Mouse (Mus musculus) liver, embryonic 11.5 days (tissue): Measurements from ENCODE around the gene Tmem203. TPM values are rescaled to one million over a fixed set of nuclear protein-coding genes. Genes with fewer than 3 reads are reported as not detected.
A peak's percentile ranks its signal among the peaks of the same experiment; 100 is the strongest.

Source experiments
- ATAC-seq: fragments of 200-750 bp; cut with Nextera tagmentation; replicated peaks from 2 replicates; pipeline ENCODE4 v1.8.0; 2017; ENCODE audit warnings: moderate number of reproducible peaks, mild to moderate bottlenecking, moderate TSS enrichment, moderate library complexity; ENCODE audit not compliant: low FRiP score
- DNase-seq: peaks from one replicate; pipeline ENCODE4 v3.0.0-alpha.2; 2017; ENCODE audit warnings: low spot score
- H3K27ac ChIP-seq: fragments of 300-500 bp; sonication (generic); 2 replicates; pipeline ENCODE4 v1.5.1; 2014; ENCODE audit warnings: mild to moderate bottlenecking, low read depth, low read length, control low read depth
- H3K27me3 ChIP-seq: fragments of 300-500 bp; sonication (generic); replicated peaks from 2 replicates; pipeline ENCODE4 v1.6.1; 2014; ENCODE audit warnings: low read length, mixed read lengths; ENCODE audit not compliant: control insufficient read depth, insufficient read depth
- H3K36me3 ChIP-seq: fragments of 300-500 bp; sonication (generic); 2 replicates; pipeline ENCODE4 v1.6.1; 2014; ENCODE audit warnings: mild to moderate bottlenecking, low read length, moderate library complexity, mixed read lengths; ENCODE audit not compliant: control insufficient read depth, insufficient read depth
- H3K4me1 ChIP-seq: fragments of 300-500 bp; sonication (generic); replicated peaks from 2 replicates; pipeline ENCODE4 v1.6.1; 2014; ENCODE audit warnings: low read length, mixed read lengths; ENCODE audit not compliant: control insufficient read depth, insufficient read depth
- H3K4me2 ChIP-seq: fragments of 300-500 bp; sonication (generic); 2 replicates; pipeline ENCODE4 v1.6.1; 2014; ENCODE audit warnings: mild to moderate bottlenecking, control low read depth, moderate library complexity
- H3K4me3 ChIP-seq: fragments of 300-500 bp; sonication (generic); 2 replicates; pipeline ENCODE4 v1.5.1; 2014; ENCODE audit warnings: low read depth, low read length, control low read depth
- H3K9ac ChIP-seq: fragments of 300-500 bp; sonication (generic); 2 replicates; pipeline ENCODE4 v1.6.1; 2014; ENCODE audit warnings: low read depth, low read length, control low read depth
- H3K9me3 ChIP-seq: fragments of 300-500 bp; sonication (generic); 2 replicates; pipeline ENCODE4 v1.6.1; 2016; ENCODE audit warnings: low read length, inconsistent platforms, mixed read lengths; ENCODE audit not compliant: control insufficient read depth
- WGBS: fragments of 180-500 bp; shearing (Covaris S2); extraction: QIAGEN DNeasy Blood & Tissue Kit; methylation state at CpG from one replicate; pipeline ENCODE4 v1.1.7; 2014; 5-methylcytosine and 5-hydroxymethylcytosine counted together
- polyA plus RNA-seq: library from polyadenylated mRNA; unstranded; fragments of >200 nt; fragmentation: Nextera tagmentation; extraction: Ambion mirVana; gene quantifications from 2 replicates; pipeline ENCODE4 v1.2.1, GENCODE M21; 2014

Gene Tmem203
- polyA plus RNA-seq, 1 experiment from 2014 or later, result 15.2 TPM

DNA sequence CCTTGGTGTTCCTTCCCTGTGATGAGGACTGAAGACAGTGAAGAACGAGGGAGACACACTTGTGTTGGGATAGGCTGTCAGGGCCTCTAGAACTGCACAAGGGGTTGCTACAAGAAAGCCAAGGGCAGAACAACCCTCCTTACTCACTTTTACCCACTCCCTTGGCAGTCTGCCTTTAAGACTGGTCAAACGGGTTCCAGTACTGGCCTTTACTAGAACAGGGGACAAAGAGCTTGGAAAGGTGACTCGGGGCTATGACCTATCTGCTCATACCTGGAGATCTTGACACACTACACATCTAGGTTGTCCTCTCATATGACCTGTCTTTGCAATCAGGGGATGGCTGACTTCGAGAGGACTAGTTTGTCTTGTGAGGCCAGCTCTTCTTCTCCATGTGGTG lies 17.7 kb upstream of the Tmem203 start:
- Histone ChIP-seq H3K4me2 (no peak overlapping the region), H3K36me3 (no peaks in the 10 kb centered on the region), H3K9ac (no peak overlapping the region), H3K9me3 (no peaks in the 10 kb centered on the region), H3K4me3 (no peak overlapping the region), H3K27me3 (peaks cover 13% of the 10 kb centered on the region; the same call in 1 of the 2 replicates), H3K4me1 (peaks cover 40% of the 10 kb centered on the region), H3K27ac (no peak overlapping the region)
- no peak for DNase-seq
- 66% methylated on average over 4 of the region's 4 CpGs for WGBS
- ATAC-seq, result no peak

DNA sequence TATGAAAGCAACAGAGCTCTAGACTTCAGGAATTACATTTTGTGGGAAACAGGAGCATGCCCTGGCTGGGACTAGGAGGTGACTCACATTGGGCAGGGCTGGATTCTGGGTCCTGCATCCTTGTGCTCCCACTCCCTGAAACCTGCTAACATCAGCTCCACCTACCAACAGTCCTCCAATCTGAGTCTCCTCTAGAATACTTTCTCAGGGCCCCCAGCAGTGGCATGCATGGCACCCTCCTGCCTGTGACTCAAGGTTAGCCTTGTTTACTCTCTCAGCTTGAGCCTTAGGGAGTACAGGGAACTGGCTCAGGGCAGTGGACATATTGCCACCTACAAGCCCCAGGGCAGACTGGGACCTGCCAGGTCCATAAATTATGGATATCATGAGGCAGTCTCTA lies 17.1 kb upstream of the Tmem203 start:
- H3K4me2 ChIP-seq, result no peak overlapping the region
- H3K9me3 ChIP-seq, result no peaks in the 10 kb centered on the region
- H3K27ac ChIP-seq, result no peak overlapping the region
- H3K4me1 ChIP-seq, result peaks cover 39% of the 10 kb centered on the region
- H3K27me3 ChIP-seq, result peaks cover 18% of the 10 kb centered on the region
- H3K36me3 ChIP-seq, result no peaks in the 10 kb centered on the region
- no peak for ATAC-seq
- no peak overlapping the region for H3K4me3 ChIP-seq
- no peak for DNase-seq
- no peak overlapping the region for H3K9ac ChIP-seq

DNA sequence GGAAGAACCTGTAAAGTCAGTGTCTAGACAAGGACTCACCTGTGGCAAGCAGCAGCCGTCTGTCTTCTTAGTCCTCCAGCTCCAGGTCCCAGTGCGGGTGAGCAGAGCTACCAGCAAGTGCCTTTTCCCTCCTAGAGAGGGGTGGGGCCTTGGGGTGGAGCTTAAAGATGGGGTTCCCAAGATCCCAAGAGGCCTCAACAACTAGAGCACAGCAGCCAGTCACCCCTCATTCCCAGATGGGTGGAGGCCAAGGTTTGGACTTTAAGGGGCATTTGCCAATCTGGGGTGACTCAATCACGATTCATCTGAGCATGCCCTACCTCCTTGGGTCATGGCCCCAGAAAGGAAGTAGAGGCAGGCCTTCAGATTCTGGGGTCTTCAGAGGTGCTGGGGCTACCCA lies 15.5 kb upstream of the Tmem203 start:
- WGBS, result 81% methylated on average over 3 of the region's 3 CpGs
- Histone ChIP-seq H3K27ac (no peak overlapping the region), H3K27me3 (peaks cover 23% of the 10 kb centered on the region), H3K4me1 (peaks cover 28% of the 10 kb centered on the region), H3K4me3 (no peak overlapping the region), H3K36me3 (no peaks in the 10 kb centered on the region), H3K4me2 (no peak overlapping the region), H3K9me3 (no peaks in the 10 kb centered on the region), H3K9ac (no peak overlapping the region)
- DNase-seq (no peak), ATAC-seq (no peak)

DNA sequence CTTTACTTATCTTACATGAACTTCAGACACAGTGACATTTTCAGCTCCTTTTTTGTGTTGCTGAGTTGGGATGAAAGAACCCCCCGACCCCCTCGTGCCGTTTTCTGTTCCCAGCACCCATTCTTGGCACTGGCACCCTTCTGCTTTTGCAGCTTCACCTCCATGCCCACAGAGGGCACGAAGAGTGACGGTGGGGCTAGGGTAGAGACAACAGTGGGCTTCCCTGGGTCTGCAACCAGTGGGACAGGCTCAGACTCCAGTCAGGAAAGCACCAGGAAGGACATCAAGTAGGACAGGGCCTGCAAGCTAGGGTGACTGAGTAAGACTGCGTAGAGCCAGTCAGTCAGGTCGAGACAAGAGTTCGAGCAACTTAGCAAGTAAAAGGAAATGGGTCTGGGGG lies 14.9 kb upstream of the Tmem203 start:
- Histone ChIP-seq H3K9me3 (no peaks in the 10 kb centered on the region), H3K4me1 (peaks cover 28% of the 10 kb centered on the region), H3K4me3 (peak overlapping the region; percentile 49), H3K9ac (peak overlapping the region; percentile 51), H3K4me2 (peak overlapping the region; percentile 78), H3K36me3 (no peaks in the 10 kb centered on the region), H3K27me3 (peaks cover 23% of the 10 kb centered on the region), H3K27ac (peak overlapping the region; percentile 57)
- WGBS, result 56% methylated on average over 8 of the region's 8 CpGs
- ATAC-seq (no peak), DNase-seq (no peak)

DNA sequence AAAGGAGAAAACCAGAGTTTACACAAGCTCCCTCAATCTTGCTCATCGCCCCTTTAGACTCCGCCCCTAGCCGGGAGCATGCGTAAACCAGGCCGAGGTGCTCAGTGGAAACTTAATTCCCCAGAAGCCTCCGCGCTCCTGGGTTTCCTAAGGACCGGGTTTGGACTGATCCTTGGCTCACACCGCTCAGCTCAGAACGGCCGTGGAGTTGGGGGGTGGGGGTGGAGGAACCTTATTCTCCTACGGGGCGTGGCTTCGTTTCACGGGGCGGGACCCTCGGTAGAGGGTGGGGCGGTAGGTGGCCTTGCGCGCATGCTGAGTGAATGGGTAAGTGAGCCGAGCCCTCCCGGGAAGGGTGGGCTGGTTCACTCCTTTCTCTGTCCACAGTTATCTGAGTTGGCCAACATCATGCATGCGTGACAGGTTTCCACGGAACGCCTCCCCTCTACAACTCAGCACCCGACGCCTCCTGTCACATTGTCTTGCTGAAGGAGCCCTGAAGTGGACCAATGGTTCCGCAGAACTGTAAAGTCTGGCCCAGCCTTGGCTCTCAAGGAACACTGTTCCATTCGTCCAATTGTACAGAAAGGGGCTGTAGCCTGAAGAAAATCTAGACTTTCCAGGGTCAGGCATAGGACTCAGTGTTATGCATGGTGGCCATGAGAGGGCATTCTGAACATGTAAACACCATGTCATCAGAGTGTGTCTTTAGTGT lies 14.4 kb upstream of the Tmem203 start:
- Histone ChIP-seq H3K36me3 (no peaks in the 10 kb centered on the region), H3K4me3 (peak overlapping the region; percentile 49), H3K9ac (peak overlapping the region; percentile 51), H3K27ac (peak overlapping the region; percentile 57), H3K4me2 (peak overlapping the region; percentile 78), H3K9me3 (no peaks in the 10 kb centered on the region), H3K4me1 (peaks cover 28% of the 10 kb centered on the region), H3K27me3 (peaks cover 23% of the 10 kb centered on the region)
- DNase-seq, result peak; percentile 81
- ATAC-seq, result peak; percentile 86
- WGBS, result 2% methylated on average over 29 of the region's 29 CpGs

DNA sequence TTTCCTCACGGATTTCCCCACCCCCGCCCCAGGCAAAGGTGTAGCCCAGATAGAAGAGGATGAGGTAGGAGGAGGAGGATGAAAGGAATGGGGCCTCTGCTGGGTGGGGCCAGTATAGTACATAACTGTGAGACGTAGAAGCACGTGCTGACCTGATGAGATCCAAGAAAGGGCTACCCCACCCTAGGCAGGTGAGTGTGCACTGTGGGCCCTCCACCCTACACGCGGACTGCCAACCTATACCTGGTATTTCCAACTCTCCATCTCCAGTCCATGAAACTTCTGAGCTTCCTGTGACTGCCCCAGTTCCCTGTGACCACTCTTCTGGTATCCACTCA lies 13.8 kb upstream of the Tmem203 start:
- Histone ChIP-seq H3K27me3 (peaks cover 23% of the 10 kb centered on the region), H3K4me1 (peaks cover 23% of the 10 kb centered on the region), H3K36me3 (peaks cover 4% of the 10 kb centered on the region; the same call in 1 of the 2 replicates), H3K9me3 (no peaks in the 10 kb centered on the region), H3K9ac (0 out of 2 replicates have a peak overlapping the region, but pooled peaks have one; percentile 23), H3K4me3 (peak overlapping the region; percentile 49), H3K4me2 (peak overlapping the region; percentile 78), H3K27ac (no peak overlapping the region)
- ATAC-seq (peak; percentile 14), DNase-seq (no peak)
- 21% methylated on average over 6 of the region's 6 CpGs for whole genome bisulfite sequencing

DNA sequence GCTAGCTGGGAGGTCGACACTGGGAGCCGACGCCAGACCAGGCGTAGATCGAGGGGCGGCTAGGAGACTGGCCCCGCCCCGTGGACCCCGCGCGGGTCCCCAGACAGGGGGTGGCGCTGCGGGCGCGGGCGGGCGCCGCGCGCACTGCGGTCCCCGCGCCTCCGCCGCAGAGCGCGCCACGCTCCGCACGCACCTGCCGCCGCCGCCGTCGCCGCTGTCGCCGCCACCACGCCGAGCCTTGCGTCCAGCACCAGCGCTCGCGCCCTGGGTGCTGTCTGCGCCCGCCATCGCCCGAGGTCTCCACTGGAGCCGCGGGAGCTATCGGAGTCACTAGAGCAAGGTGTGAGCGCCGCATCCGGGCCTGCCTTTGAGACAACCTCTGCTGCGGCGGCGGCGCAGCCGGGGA lies 13.1 kb upstream of the Tmem203 start, which contains the start of the genes Rnf208 and Cysrt1:
Gene Rnf208 (plus strand): TSS at position 155 of the 406 bp plus-strand sequence.
Gene Cysrt1 (minus strand): TSS at position 352 of the 406 bp plus-strand sequence.
- Histone ChIP-seq H3K9ac (peak within 1 kb of the TSS; percentile 51), H3K27me3 (peaks cover 23% of the 10 kb centered on the region), H3K4me3 (peak within 1 kb of the TSS; percentile 49), H3K36me3 (peaks cover 6% of the 10 kb centered on the region; the same call in 1 of the 2 replicates), H3K27ac (peak within 1 kb of the TSS; percentile 57; the same call in 1 of the 2 replicates), H3K9me3 (no peaks in the 10 kb centered on the region), H3K4me2 (peak within 1 kb of the TSS; percentile 78), H3K4me1 (peaks cover 18% of the 10 kb centered on the region)
- WGBS, result 0% methylated on average over 58 of the region's 59 CpGs
- ATAC-seq (no peak), DNase-seq (no peak)

DNA sequence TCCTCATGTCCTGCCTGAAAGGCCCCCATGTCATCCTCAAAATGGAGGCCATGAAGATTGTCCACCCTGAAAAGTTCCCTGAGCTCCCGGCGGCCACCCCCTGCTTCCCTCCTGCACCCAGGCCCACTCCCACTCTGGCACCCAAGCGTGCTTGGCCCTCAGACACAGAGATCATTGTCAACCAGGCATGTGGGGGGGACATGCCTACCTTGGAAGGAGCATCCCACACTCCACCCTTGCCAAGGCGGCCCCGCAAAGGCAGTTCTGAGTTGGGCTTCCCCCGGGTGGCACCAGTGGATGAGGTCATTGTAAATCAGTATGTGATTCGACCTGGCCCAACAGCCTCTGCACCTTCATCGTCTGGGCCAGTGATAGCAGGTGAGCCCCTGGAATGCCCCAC lies 11.9 kb upstream of the Tmem203 start:
- Histone ChIP-seq H3K9me3 (no peaks in the 10 kb centered on the region), H3K9ac (no peak overlapping the region), H3K36me3 (peaks cover 12% of the 10 kb centered on the region), H3K4me2 (no peak overlapping the region), H3K4me1 (peaks cover 18% of the 10 kb centered on the region), H3K27me3 (peaks cover 23% of the 10 kb centered on the region), H3K27ac (no peak overlapping the region), H3K4me3 (no peak overlapping the region)
- ATAC-seq (no peak), DNase-seq (no peak)
- 79% methylated on average over 8 of the region's 8 CpGs for WGBS

DNA sequence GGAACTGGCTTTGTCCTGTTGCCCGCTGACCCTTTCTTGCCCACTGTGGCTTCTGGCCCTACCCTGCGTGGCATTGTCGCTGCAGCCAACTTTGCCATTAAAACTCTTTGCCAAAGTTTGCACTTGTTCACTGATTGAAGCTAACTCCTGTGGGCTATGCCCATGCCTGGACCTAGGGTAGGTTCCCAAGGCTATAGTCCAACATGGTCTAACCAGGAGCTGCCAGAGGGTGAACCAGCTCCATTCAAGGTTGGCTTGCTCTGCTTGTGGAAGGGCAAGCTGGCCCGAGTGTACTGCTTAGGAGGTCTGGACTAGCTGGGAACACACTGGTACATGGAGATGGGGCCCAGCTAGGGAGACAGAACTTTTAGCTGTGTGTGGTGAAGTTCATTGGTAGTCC lies 11.1 kb upstream of the Tmem203 start:
- Histone ChIP-seq H3K4me3 (no peak overlapping the region), H3K4me1 (peaks cover 18% of the 10 kb centered on the region), H3K9ac (no peak overlapping the region), H3K4me2 (no peak overlapping the region), H3K27me3 (peaks cover 23% of the 10 kb centered on the region), H3K27ac (no peak overlapping the region), H3K36me3 (peaks cover 15% of the 10 kb centered on the region), H3K9me3 (no peaks in the 10 kb centered on the region)
- DNase-seq, result no peak
- ATAC-seq, result no peak
- WGBS, result 81% methylated on average over 4 of the region's 4 CpGs
